Mouse (Mus musculus): ENCODE measurements around the gene Gm38392.
"Not testable (repeated sequence)": the region's sequence is repeated elsewhere in the genome, so short reads cannot be mapped to it uniquely, and the experiment has no call there.

The Gm38392 gene

GRCm38 (mm10) chr3:88276529-88277143 is 10.4 kb downstream of the Gm38392 start:
- no peak for DNase-seq (ENCODE audit: low spot score)

DNA sequence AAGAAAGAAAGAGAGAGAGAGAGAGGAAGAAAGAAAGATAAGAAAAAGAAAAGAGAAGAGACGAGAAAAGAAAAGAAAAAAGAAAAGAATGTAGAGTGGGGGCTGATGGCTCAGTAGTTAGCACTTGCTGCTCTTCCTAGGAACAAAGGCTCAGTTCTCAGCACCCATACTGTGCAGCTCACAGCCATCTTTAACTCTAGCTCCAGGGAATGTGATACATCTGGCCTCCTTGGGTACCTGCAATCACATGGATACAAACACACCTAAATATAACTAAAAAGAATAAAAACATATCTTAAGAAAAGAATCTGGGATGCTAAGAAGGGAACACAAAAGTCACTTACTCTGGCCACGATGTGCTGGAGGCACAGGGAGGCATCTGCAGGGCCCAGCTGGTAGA is 10.9 kb downstream of the Gm38392 start:
- DNase-seq (ENCODE audit: low spot score) = no peak

GRCm38 (mm10) chr3:88274002-88274401 is 13.0 kb downstream of the Gm38392 start:
- DNase-seq (ENCODE audit: low spot score) = no peak

DNA sequence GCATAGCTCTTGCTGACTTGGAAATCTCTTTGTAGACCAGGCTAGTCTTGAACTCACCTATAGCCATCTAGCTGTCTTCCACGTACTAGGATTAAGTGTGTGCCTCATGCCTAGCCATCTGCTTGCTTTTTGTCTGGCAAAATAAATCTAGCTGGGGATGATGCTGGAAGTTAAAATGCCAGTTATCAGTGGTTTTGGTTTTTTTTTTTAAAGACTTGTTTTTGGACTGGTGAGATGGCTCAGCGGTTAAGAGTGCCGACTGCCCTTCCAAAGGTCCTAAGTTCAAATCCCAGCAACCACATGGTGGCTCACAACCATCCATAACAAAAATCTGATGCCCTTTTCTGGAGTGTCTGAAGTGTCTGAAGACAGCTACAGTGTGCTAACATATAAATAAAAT is 15.2 kb downstream of the Gm38392 start:
- no peak for DNase-seq (ENCODE audit: low spot score)

DNA sequence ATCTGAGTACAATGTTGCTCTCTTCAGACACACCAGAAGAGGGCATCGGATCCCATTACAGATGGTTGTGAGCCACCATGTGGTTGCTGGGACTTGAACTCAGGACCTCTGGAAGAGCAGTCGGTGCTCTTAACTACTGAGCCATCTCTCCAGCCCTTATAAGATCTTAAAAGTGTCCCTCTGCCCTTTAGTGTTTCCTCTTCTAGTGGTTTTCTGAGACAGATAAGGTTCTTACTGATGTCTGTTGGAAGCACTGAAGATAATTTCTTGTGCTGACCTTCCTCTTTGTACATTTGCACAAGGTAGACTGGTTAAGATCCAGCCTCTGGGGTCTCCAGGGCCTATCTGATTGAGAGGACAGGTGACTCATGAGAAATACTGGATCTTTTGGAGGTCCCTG is 15.7 kb downstream of the Gm38392 start:
- not testable (repeated sequence) for DNase-seq (ENCODE audit: low spot score)

DNA sequence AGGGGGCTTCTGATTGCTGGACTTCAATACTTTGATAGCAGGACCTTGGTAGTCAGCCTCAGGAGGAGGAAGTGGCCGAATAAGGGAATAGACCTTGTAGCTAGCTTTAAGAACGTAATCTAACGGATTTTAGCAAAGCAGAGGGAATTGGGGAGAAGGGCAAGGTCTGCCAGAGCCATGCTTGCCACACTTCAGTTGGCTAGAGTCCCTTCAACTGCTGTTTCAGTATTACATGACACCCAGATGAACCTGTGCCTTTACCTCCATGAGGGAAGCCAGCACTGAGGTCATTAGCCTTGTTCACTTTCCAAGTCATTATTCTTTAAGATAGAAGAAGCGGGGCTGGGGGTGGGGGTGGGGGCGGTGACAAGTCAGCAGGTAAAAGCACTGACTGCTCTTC is 18.0 kb downstream of the Gm38392 start:
- no peak for DNase-seq (ENCODE audit: low spot score)

GRCm38 (mm10) chr3:88268014-88268413 is 19.0 kb downstream of the Gm38392 start:
- DNase-seq (ENCODE audit: low spot score) = not testable (repeated sequence)

DNA sequence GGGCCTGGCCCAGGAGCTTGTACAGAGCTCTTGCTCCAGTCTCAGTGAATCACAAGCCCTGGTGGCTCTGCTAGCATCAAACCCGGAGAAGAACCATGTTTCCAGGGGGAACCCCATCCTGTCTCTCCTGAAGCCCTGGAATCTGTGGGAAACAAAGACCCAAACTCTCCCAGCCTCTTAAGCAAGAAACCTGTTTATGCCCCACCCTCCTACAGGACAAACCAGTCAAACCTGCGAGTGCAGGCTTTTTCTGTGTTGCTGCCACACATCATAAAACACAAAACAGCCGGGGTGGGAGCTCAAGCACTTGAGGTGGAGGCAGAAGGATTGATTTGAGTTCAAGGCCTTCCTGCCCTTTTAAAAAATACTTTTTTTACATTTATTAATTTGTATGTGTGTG is 24.7 kb downstream of the Gm38392 start:
- no peak for DNase-seq (ENCODE audit: low spot score)

- DNase-seq (ENCODE audit: low spot score) = no peak
Observed at GRCm38 (mm10) chr3:88256382-88256781, 30.6 kb downstream of the Gm38392 start.

DNA sequence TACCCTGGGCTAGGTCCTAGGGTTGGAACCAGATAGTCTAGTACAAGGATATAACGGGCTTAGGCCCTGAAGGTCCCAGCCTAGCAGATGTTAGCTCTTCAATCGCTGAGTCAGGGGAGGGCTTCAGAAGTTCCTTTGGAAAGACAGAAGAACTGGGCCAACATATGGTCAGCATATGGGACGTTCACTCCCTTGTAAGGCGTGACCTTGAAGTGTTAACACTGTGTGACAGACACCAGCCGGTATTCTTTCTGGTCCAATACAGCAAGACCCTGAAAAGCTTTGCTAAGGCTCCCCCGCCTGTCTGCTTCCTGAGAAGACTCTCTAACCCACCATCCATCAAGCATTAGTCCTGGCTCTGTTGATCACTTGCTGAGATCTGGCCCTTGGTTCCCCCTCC is 31.1 kb downstream of the Gm38392 start:
- no peak for DNase-seq (ENCODE audit: low spot score)

DNA sequence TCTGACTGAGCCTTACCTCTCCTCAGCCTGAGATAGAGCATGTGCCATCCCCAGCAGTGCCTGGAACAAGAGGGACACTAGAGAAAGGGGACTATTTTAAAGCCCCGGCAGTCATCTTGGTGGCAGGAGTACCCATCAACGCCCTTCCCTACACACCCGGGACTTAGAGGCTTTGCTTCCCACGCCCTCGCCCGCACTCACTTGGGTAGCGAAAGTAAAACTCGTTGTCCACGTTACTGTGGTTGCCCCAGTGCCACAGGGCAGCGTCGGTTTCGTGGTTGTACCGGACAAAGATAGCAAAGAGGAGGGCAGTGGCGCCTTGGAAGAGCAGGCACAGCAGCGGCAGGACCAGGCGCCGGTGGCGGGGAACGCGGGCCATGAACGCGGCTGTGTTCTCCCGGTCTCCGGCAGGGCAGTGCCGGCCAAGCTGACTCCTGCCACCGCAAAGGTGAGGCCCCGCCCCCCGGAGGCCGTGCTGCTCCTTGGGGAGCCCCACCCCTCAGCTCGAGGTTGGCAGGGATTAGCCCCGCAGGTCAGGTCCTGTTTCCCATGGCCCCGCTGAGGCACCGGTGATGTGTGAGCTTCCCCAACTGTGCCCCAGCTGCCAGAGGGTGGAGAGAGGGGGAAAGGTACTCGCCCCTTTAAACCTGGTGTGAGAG is 32.6 kb downstream of the Gm38392 start, which contains the start of gene Rhbg:
Gene Rhbg (minus strand): TSS at position 442 of the 659 bp plus-strand sequence.
- DNase-seq (ENCODE audit: low spot score) = no peak

DNA sequence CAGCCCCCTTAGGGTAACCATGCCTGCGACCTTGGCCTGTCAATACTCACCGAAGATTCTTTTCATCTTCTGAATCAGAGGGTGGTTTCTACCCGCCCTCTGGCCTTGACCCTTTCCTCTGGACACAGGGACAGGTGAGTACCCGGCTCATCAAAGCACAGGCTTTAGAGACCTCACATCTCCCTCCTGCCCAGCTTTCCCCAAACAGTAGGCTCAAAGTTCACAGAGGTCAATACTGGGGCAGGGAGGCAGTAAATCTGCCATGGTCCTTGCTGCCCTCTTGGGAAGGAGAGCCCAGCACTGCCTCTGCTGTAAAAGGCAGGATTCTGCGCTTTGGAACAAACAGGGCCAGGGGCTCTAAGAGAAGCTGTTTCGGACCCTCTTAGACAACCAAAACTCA is 34.3 kb downstream of the Gm38392 start:
- DNase-seq (ENCODE audit: low spot score) = no peak

GRCm38 (mm10) chr3:88248406-88248805 is 38.6 kb downstream of the Gm38392 start:
- no peak for DNase-seq (ENCODE audit: low spot score)

GRCm38 (mm10) chr3:88247666-88248065 is 39.3 kb downstream of the Gm38392 start:
- no peak for DNase-seq (ENCODE audit: low spot score)

GRCm38 (mm10) chr3:88245811-88246210 is 41.2 kb downstream of the Gm38392 start:
- DNase-seq (ENCODE audit: low spot score) = no peak

DNA sequence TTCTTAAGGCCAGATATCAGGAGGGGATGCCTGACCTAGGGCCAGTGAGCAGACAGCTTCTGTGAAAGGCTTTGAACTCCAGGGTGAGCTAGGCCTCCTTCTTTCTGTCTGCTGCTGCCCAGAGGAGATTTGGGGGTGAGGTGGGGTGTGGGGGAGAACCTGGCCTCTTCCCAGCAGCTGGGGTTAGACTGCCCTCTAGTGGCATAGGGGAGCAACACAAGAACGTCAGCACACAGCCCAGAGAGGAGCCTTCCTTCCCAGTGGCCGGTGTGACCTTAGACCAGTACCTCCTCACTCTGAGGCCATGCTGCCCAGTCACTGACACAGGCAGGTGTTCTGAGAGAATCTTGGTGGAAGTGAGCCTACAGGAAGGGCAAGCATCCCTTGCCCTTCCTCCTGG is 42.9 kb downstream of the Gm38392 start:
- no peak for DNase-seq (ENCODE audit: low spot score)

- peak; percentile 76 for DNase-seq (ENCODE audit: low spot score)
Observed at GRCm38 (mm10) chr3:88242531-88242930, 44.5 kb downstream of the Gm38392 start.

DNA sequence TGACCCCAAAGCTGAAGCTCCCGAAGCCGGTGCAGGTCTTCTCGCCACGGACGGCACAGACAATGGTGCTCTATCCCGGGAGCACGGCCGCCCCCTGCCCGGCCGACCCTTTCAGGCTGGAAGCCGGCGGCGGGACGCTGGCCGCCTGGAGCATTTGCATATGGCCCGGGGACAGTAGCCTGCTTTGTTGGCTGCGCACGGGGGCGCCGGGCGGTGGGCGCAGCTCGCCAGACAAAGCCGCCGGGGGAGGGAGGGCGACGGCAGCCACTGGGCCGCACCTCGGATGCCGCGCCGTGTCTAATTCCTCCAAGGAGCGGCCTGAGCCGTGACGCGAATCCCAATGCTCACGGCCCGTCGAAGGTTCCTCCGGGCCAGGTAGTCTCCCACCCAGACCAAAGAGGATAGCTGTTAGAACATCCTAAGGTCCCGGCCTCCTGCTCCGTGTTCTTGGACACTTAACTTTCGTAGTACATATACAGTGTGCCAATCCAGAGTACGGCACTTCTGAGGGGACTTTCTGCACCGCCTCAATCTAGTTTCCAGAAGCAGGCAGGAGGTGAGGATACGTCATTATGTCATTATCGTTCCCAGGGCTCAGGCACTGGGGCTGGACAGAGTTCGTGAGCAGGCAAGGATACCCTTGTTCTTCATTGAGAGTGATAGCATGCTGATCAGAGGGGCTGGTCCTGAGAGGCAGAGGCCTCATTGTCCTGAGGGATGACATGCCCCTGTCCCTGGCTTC is 45.8 kb downstream of the Gm38392 start:
- DNase-seq (ENCODE audit: low spot score) = no peak

- no peak for DNase-seq (ENCODE audit: low spot score)
Observed at GRCm38 (mm10) chr3:88239446-88239845, 47.6 kb downstream of the Gm38392 start.

- DNase-seq (ENCODE audit: low spot score) = no peak
Observed at GRCm38 (mm10) chr3:88238866-88239391, 48.1 kb downstream of the Gm38392 start.

DNA sequence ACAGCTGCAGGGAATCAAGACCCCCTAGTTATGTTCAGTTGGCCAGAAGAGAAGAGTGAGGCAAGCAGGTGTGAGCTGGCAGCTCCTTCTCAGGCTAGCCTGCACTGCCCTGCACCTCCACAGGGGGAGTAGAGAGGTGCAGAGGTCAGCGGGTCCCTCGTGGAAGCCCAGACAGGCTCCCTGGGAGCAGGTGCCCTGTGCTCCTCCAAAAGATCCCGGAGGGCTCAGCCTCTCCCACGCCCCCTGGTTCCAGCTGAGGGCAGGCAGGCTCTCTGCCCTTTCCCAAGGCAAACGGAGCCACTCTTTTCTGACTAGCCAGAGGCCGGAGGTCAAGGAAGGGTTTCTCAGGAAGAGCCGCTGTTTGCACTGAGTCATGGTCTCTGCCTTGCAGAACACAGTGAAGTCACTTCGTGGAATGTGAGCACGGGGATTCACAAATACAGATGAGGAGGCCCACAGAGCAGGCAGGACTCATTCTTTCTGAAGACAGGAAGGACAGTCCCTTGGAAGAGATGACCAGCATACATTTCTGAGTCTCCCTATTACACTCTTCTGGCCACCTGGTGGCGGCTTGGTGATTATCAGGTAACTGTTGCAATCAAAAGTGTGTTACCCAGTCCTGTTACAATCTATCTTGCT is 49.3 kb downstream of the Gm38392 start:
- DNase-seq (ENCODE audit: low spot score) = no peak

DNA sequence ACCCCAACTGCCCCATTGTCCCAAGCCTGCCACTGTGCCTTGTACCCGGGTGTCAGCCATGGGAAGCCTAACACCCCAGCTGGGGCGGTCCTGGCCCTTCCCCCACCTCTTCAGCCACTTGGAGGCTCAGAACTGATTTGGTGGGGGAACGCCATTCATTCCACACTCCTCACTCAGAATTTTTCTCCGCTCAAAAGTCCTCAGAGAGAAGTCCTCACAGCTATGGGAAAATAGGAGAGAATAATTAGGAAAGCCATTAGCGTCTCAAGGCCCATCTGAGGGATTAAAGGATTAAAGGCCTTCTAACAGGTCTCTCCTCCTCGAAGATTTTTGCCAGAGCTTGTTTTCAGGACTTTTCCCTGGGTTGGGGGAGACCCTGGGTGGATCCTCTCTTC is 49.9 kb downstream of the Gm38392 start:
- DNase-seq (ENCODE audit: low spot score) = no peak

DNA sequence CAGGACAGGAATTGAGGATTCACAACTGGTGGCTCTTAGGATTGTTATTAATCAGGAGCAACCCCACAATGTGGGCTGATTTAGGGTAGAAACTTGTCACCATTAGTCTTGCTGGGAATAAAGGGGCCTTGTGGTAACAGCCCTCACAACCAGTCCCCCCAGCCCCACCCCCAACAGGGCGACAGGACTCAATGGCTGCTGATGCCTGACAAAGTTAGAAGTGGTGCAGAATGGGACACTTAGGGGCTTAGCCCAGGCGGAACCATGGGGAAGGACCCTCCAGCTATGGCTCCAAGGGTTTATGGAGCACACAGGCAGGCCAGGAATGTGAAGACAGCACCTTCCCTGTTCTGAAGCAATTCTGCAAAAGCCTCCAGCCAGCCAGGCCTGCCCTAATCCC is 51.4 kb downstream of the Gm38392 start:
- no peak for DNase-seq (ENCODE audit: low spot score)
